Mouse (Mus musculus): Measurements from ENCODE around the gene Prkag3. TPM values are rescaled to one million over a fixed set of nuclear protein-coding genes. Genes with fewer than 3 reads are reported as not detected.

Prkag3 gene
- total RNA-seq, 1 experiment from 2014 or later, result not detected

DNA sequence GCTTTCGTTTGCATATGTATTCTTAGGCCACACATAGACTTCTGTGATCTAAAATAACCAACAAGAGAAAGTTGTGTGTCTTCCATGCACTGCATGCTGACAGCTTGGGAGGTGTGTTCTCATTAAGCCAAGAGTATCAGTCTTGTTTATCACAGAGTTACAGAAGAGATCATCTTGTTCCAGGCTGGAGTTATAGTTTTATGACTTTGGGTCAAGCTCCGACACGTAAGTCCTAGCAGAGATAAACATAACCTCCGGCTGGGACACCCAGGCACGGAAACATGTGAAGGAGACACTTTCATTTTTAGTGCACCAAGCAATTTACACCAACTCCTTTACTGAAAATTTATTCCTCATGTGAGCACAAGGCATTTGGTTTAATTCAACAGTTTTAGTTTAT, 22.9 kb downstream of the Prkag3 start:
- ATAC-seq (replicated peaks in 1 of 2; ENCODE audit: insufficient read depth in 1 of 2, low FRiP score in 2 of 2, low TSS enrichment in 1 of 2, low read depth in 1 of 2, poor library complexity in 2 of 2, severe bottlenecking in 2 of 2), result no peak

DNA sequence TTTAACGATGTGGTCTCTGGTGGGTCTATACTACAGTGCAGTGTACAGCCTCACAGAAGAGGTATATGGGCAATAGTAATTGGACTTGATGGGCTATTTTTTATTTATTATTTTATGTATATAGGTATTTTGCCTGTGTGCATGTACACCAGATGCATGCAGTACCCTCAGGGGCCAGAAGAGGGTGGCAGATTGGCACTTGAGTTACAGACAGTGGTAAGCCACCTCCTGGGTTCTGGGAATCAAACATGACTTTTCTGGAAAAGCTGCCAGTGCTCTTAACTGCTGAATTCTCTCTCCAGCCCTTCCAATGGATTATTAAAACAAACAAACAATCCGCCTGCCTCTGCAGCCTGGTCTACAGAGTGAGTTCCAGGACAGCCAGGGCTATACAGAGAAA, 25.3 kb downstream of the Prkag3 start:
- ATAC-seq (replicated peaks in 1 of 2; ENCODE audit: insufficient read depth in 1 of 2, low FRiP score in 2 of 2, low TSS enrichment in 1 of 2, low read depth in 1 of 2, poor library complexity in 2 of 2, severe bottlenecking in 2 of 2), result no peak

- no peak for ATAC-seq (replicated peaks in 1 of 2; ENCODE audit: insufficient read depth in 1 of 2, low FRiP score in 2 of 2, low TSS enrichment in 1 of 2, low read depth in 1 of 2, poor library complexity in 2 of 2, severe bottlenecking in 2 of 2)
Measured at GRCm38 (mm10) chr1:74721657-74722056, 27.4 kb downstream of the Prkag3 start.

- ATAC-seq (replicated peaks in 1 of 2; ENCODE audit: insufficient read depth in 1 of 2, low FRiP score in 2 of 2, low TSS enrichment in 1 of 2, low read depth in 1 of 2, poor library complexity in 2 of 2, severe bottlenecking in 2 of 2), result no peak
Measured at GRCm38 (mm10) chr1:74719281-74719680, 29.7 kb downstream of the Prkag3 start.

DNA sequence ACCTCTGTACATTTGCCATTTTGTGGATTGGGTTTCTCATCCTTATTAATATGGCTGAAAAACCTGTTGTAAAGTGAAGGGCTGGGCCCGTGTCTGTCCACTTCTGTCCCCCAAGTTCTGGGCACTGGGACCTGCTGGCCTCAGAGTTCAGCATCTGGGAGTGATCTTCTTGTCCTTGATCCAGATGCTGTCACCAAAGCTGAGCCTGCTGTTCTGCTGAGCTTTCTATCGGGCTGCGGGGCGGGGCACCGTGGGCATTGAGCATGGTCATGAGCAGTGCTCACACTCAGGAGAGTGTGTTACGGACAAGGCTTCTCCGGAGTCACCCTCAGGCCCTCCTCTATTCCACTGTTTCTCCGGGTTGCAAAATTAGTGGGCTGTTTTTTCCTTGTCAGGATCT, 30.9 kb downstream of the Prkag3 start:
- ATAC-seq (replicated peaks in 1 of 2; ENCODE audit: insufficient read depth in 1 of 2, low FRiP score in 2 of 2, low TSS enrichment in 1 of 2, low read depth in 1 of 2, poor library complexity in 2 of 2, severe bottlenecking in 2 of 2), result no peak

GRCm38 (mm10) chr1:74715886-74716285, 33.1 kb downstream of the Prkag3 start:
- no peak for ATAC-seq (replicated peaks in 1 of 2; ENCODE audit: insufficient read depth in 1 of 2, low FRiP score in 2 of 2, low TSS enrichment in 1 of 2, low read depth in 1 of 2, poor library complexity in 2 of 2, severe bottlenecking in 2 of 2)

DNA sequence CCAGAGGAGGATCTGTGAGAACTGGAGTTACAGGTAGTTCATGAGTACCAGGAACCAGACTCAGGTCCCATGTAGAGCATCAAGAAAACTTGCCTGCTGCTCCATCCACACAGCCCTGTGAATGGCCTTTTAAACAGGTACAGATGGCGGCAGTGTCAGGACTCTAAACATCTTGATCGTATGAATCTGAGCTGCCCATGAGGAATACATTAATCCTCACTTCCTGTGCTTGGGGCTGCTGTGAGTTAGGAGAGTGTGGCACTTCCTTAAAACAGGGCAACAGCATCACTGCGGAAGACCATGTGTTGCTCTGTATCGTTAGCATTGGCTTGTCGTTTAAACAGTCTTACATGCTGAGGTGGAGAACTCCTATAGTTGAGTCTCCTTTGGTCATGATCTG, 33.6 kb downstream of the Prkag3 start:
- ATAC-seq (replicated peaks in 1 of 2; ENCODE audit: insufficient read depth in 1 of 2, low FRiP score in 2 of 2, low TSS enrichment in 1 of 2, low read depth in 1 of 2, poor library complexity in 2 of 2, severe bottlenecking in 2 of 2), result peak; percentile 38 to 61; a peak in 3 of 4 replicates

GRCm38 (mm10) chr1:74714967-74715366, 34.1 kb downstream of the Prkag3 start:
- no peak for ATAC-seq (replicated peaks in 1 of 2; ENCODE audit: insufficient read depth in 1 of 2, low FRiP score in 2 of 2, low TSS enrichment in 1 of 2, low read depth in 1 of 2, poor library complexity in 2 of 2, severe bottlenecking in 2 of 2)

DNA sequence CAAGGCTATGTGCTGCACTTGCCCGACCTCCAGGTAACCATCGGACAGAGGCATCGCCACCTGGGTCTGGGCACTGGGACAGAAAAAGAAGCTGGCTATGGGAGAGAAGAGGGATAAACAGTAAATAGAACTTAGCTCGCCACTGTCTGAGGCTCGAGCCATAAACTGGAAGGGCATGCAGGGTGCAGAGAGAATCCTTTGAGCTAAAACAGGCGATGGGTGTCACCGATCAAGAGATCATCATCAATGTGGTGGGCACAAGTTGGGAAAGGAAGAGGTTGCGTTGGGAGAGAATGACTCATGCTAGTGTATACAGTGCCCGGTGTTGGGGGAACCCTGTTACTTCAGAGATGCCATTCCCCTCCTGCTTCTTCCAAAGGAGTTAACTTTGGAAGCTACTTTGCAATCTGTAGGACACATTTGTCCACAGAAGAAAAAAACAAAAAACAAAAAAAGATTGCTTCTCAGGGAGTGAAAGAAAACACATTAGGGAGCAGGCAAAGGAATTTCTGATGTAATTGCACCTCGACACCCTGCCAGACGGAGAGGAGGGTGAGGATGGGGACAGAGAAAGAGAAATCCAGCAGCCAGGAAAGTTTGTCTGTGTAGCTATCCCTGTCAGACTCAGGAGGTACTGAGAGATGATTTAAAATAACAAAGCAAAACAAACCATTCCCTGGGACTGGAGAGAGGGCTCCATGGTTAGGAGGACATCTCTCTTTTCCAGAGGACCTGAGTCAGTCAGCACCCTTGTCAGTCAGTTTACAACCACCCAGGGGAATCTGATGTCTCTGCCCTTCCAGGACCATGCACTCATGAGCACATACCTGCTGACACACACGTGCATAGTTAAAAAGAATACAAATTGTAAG, 34.9 kb downstream of the Prkag3 start:
- no peak for ATAC-seq (replicated peaks in 1 of 2; ENCODE audit: insufficient read depth in 1 of 2, low FRiP score in 2 of 2, low TSS enrichment in 1 of 2, low read depth in 1 of 2, poor library complexity in 2 of 2, severe bottlenecking in 2 of 2)

GRCm38 (mm10) chr1:74713099-74713858, 35.7 kb downstream of the Prkag3 start, which contains the start of gene Cyp27a1:
Gene Cyp27a1 (plus strand): TSS chr1:74713574.
- peak; percentile 35 to 46 for ATAC-seq (replicated peaks in 1 of 2; ENCODE audit: insufficient read depth in 1 of 2, low FRiP score in 2 of 2, low TSS enrichment in 1 of 2, low read depth in 1 of 2, poor library complexity in 2 of 2, severe bottlenecking in 2 of 2)

DNA sequence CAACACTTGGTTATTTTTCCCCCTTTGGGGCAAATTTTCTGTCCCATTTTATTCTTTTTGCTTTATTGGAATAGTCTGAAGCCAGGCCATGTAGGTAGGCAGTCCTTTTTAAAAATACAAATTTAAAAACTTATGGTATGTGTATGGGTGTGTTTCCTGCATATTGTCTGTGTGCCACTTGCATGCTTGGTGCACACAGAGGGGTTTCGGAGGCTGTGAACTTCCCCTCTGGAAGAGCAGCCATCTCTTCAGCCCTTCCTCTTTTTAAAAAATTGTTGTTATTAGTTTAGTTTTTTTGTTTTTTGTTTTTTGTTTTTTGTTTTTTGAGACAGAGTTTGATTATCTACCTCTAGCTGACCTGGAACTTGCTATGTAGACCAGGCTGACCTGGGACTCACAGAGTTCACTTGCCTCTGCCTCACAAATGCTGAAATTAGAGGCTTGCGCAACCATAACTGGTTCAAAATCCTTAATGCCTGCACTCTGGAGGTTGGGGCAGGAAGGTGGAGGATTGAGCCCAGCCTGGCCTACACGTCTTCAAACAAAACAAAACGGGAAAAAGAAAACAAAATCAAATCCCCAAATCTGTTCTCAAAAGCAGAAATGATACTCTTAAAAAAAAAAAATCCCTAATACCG, 36.4 kb downstream of the Prkag3 start:
- peak in 1 of 2 experiments; percentile 51; a peak in 1 of 4 replicates for ATAC-seq (replicated peaks in 1 of 2; ENCODE audit: insufficient read depth in 1 of 2, low FRiP score in 2 of 2, low TSS enrichment in 1 of 2, low read depth in 1 of 2, poor library complexity in 2 of 2, severe bottlenecking in 2 of 2)

GRCm38 (mm10) chr1:74712046-74712445, 37.0 kb downstream of the Prkag3 start:
- ATAC-seq (replicated peaks in 1 of 2; ENCODE audit: insufficient read depth in 1 of 2, low FRiP score in 2 of 2, low TSS enrichment in 1 of 2, low read depth in 1 of 2, poor library complexity in 2 of 2, severe bottlenecking in 2 of 2), result no peak

DNA sequence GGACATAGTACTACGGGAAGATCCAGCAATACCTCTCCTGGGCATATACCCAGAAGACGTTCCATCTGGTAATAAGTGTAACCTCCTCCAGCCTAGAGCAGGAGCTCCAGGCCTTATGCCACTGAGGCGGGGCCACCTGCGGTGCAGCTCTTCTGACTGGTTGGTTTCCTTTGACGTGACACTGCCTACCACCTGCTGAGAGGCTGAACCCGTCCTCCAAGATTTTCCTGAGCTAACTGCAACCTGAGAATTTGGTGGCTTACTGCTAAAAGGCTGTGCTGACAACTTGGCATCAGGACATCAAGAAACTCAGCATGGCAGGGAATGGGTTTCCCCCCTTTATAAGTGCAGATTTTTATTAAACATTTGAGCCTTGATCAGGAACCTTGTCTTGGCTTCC, 39.5 kb downstream of the Prkag3 start:
- ATAC-seq (replicated peaks in 1 of 2; ENCODE audit: insufficient read depth in 1 of 2, low FRiP score in 2 of 2, low TSS enrichment in 1 of 2, low read depth in 1 of 2, poor library complexity in 2 of 2, severe bottlenecking in 2 of 2), result no peak

GRCm38 (mm10) chr1:74705016-74705415, 44.0 kb downstream of the Prkag3 start:
- no peak for ATAC-seq (replicated peaks in 1 of 2; ENCODE audit: insufficient read depth in 1 of 2, low FRiP score in 2 of 2, low TSS enrichment in 1 of 2, low read depth in 1 of 2, poor library complexity in 2 of 2, severe bottlenecking in 2 of 2)

GRCm38 (mm10) chr1:74704156-74704555, 44.9 kb downstream of the Prkag3 start:
- no peak for ATAC-seq (replicated peaks in 1 of 2; ENCODE audit: insufficient read depth in 1 of 2, low FRiP score in 2 of 2, low TSS enrichment in 1 of 2, low read depth in 1 of 2, poor library complexity in 2 of 2, severe bottlenecking in 2 of 2)

DNA sequence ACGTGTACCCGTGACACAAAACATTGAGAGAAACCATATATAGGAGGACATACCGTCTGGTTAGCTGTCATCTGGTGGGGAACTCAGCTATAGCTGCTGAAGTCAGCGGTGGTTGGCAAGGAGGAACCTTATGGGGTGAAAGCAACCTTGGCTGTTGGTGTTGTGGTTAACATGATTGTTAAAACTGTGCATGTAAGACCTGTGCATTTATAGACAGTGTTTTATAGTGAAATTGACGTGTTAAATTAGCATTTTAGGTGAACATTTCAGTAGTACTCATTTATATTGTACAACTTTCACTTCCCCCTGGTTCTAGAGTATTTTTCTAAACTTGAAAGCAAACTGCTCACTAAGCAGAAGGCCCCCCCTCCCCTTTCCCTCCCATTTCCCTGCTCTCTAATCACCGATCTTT, 46.9 kb downstream of the Prkag3 start:
- ATAC-seq (replicated peaks in 1 of 2; ENCODE audit: insufficient read depth in 1 of 2, low FRiP score in 2 of 2, low TSS enrichment in 1 of 2, low read depth in 1 of 2, poor library complexity in 2 of 2, severe bottlenecking in 2 of 2), result peak in 1 of 2 experiments; percentile 56; a peak in 1 of 4 replicates

GRCm38 (mm10) chr1:74698791-74699190, 50.2 kb downstream of the Prkag3 start:
- ATAC-seq (replicated peaks in 1 of 2; ENCODE audit: insufficient read depth in 1 of 2, low FRiP score in 2 of 2, low TSS enrichment in 1 of 2, low read depth in 1 of 2, poor library complexity in 2 of 2, severe bottlenecking in 2 of 2), result no peak

DNA sequence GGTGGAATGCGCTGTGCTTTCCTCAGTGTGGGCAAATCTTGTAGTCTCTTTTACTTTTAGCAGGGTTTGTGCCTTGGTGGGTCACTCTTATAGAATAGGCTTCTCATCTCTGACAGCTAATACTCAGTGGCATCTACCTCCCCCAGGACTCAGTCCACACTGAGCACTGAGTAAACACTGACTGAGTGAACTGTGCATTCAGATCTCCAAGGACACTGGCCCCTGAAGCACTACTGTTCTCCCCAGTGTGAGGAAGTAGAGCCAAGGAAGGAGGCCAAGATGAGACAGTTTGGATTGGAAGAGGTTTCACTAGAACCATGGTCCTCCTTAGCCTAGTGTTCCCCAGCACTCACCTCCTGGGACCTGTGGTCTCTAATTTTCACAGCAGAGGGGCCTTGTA, 50.7 kb downstream of the Prkag3 start:
- no peak for ATAC-seq (replicated peaks in 1 of 2; ENCODE audit: insufficient read depth in 1 of 2, low FRiP score in 2 of 2, low TSS enrichment in 1 of 2, low read depth in 1 of 2, poor library complexity in 2 of 2, severe bottlenecking in 2 of 2)
